8 mouse cellular contexts compared by ENCODE assay signal in genomic region chr3:96487596-96488289, GRCm38 (mm10). TPM values are rescaled to one million over a fixed set of nuclear protein-coding genes. Genes with fewer than 3 reads are reported as not detected.
DNase-seq lines count a peak whose midpoint lies in the region; ATAC-seq and TF ChIP-seq lines count a peak whose summit lies in the region.

No protein-coding gene starts in this region.

- peaks cover 19% of the 10 kb centered on the region for H3K27me3 ChIP-seq in megakaryocyte, embryonic 14.5 days (replicated peaks)
- peaks cover 7% of the 10 kb centered on the region for H3K27me3 ChIP-seq in heart, embryonic 13.5 days (replicated peaks)
- H3K27me3 ChIP-seq in midbrain, embryonic 11.5 days (ENCODE audit: control insufficient read depth, insufficient read depth, low read length) = 0 out of 2 replicates have a peak, but pooled peaks cover 2% of the 10 kb centered on the region
- no peaks in the 10 kb centered on the region for H3K27me3 ChIP-seq in testis, adult 2 months (ENCODE audit: control insufficient read depth, insufficient read depth, low read length)

- H3K9ac ChIP-seq in heart, embryonic 13.5 days = peak overlapping the region; percentile 79
- H3K9ac ChIP-seq in midbrain, embryonic 11.5 days (ENCODE audit: low read length) = peak overlapping the region; percentile 40; the same call in 1 of the 2 replicates

- TF ChIP-seq CTCF in testis, adult 2 months (IDR thresholded peaks at IDR 0.05; ENCODE audit: control insufficient read depth, insufficient read depth, insufficient replicate concordance, low read depth, low read length) = no peak

- H3K4me3 ChIP-seq in megakaryocyte, embryonic 14.5 days (replicated peaks) = peak overlapping the region; percentile 90
- peak overlapping the region; percentile 47 for H3K4me3 ChIP-seq in heart, embryonic 13.5 days
- H3K4me3 ChIP-seq in midbrain, embryonic 11.5 days (ENCODE audit: low read depth, low read length) = peak overlapping the region; percentile 26
- peak overlapping the region; percentile 56 for H3K4me3 ChIP-seq in testis, adult 2 months (ENCODE audit: control insufficient read depth, low read depth, low read length)

- H3K4me2 ChIP-seq in heart, embryonic 13.5 days = peak overlapping the region; percentile 70
- peak overlapping the region; percentile 48 for H3K4me2 ChIP-seq in midbrain, embryonic 11.5 days

- no peaks in the 10 kb centered on the region for H3K9me3 ChIP-seq in megakaryocyte, embryonic 14.5 days
- H3K9me3 ChIP-seq in heart, embryonic 13.5 days = no peaks in the 10 kb centered on the region
- no peaks in the 10 kb centered on the region for H3K9me3 ChIP-seq in midbrain, embryonic 11.5 days (ENCODE audit: control insufficient read depth, low read length)

- no peaks in the 10 kb centered on the region for H3K36me3 ChIP-seq in megakaryocyte, embryonic 14.5 days (replicated peaks; ENCODE audit: low read length)
- H3K36me3 ChIP-seq in heart, embryonic 13.5 days = no peaks in the 10 kb centered on the region
- no peaks in the 10 kb centered on the region for H3K36me3 ChIP-seq in midbrain, embryonic 11.5 days (ENCODE audit: control insufficient read depth, insufficient read depth, low read length)
- no peaks in the 10 kb centered on the region for H3K36me3 ChIP-seq in testis, adult 2 months (ENCODE audit: control insufficient read depth, insufficient read depth, low read length)

- peak; percentile 59 to 71 for DNase-seq in cerebellum, postnatal 25 days
- peak; percentile 23 to 51 for DNase-seq in kidney, postnatal 25 days
- DNase-seq in midbrain, embryonic 11.5 days (ENCODE audit: low spot score, missing footprints) = peak; percentile 92
- no peak for DNase-seq in frontal cortex, postnatal 25 days (ENCODE audit: low spot score in 2 of 2)

- no peak for ATAC-seq in megakaryocyte, adult 5-6 weeks (ENCODE audit: poor library complexity, severe bottlenecking)
- ATAC-seq in heart, embryonic 13.5 days (ENCODE audit: extremely low read depth, insufficient number of reproducible peaks, low FRiP score, low TSS enrichment) = no peak
- ATAC-seq in midbrain, embryonic 11.5 days (ENCODE audit: low FRiP score) = no peak

- WGBS in heart, embryonic 13.5 days = 4% methylated on average over 26 of the region's 26 CpGs
- 5% methylated on average over 26 of the region's 26 CpGs for WGBS in midbrain, embryonic 11.5 days

- TF ChIP-seq POLR2A in testis, adult 2 months (IDR thresholded peaks at IDR 0.05; ENCODE audit: control insufficient read depth, low read depth, low read length) = no peak

- H3K4me1 ChIP-seq in megakaryocyte, embryonic 14.5 days = peaks cover 14% of the 10 kb centered on the region; the same call in 1 of the 2 replicates
- H3K4me1 ChIP-seq in heart, embryonic 13.5 days = peaks cover 18% of the 10 kb centered on the region
- peaks cover 5% of the 10 kb centered on the region; the same call in 1 of the 2 replicates for H3K4me1 ChIP-seq in midbrain, embryonic 11.5 days (ENCODE audit: control insufficient read depth, insufficient read depth, low read length)
- H3K4me1 ChIP-seq in testis, adult 2 months (ENCODE audit: control insufficient read depth, insufficient read depth, low read length) = no peaks in the 10 kb centered on the region; the same call in none of the 2 replicates

- H3K27ac ChIP-seq in heart, embryonic 13.5 days (replicated peaks) = peak overlapping the region; percentile 94
- peak overlapping the region; percentile 54 for H3K27ac ChIP-seq in midbrain, embryonic 11.5 days (ENCODE audit: low read depth, low read length)
- H3K27ac ChIP-seq in testis, adult 2 months (ENCODE audit: control insufficient read depth, insufficient read depth, low read depth, low read length) = peak overlapping the region; percentile 86

RNA-seq across cellular contexts. Expression of gene BC107364, which starts 35.6 kb away (rescaled TPM):
- polyA plus RNA-seq in megakaryocyte, embryonic 14.5 days (2012; ENCODE audit: insufficient read depth, low replicate concordance) = not detected in 2 replicates
- not detected in 2 replicates for total RNA-seq in megakaryocyte, adult 5-6 weeks (2015)
- total RNA-seq in megakaryocyte, adult 5-6 weeks (2017) = not detected in 2 replicates
- polyA plus RNA-seq in heart, embryonic 13.5 days (2015; fragmentation: Nextera tagmentation; extraction: Ambion mirVana) = 0.68 and 0.78 TPM in 2 replicates
- polyA plus RNA-seq in midbrain, embryonic 11.5 days (2014; fragmentation: Nextera tagmentation; extraction: Ambion mirVana) = not detected in 2 replicates
- 4.7 and 5.5 TPM in 2 replicates for polyA plus RNA-seq in testis, adult 2 months (2012; rRNA removed)

RNA-seq across cellular contexts. Expression of gene Hfe2, which starts 37.2 kb away (rescaled TPM):
- polyA plus RNA-seq in megakaryocyte, embryonic 14.5 days (2012; ENCODE audit: insufficient read depth, low replicate concordance) = 21.2 and 30.0 TPM in 2 replicates
- total RNA-seq in megakaryocyte, adult 5-6 weeks (2015) = not detected in 2 replicates
- not detected in 2 replicates for total RNA-seq in megakaryocyte, adult 5-6 weeks (2017)
- polyA plus RNA-seq in heart, embryonic 13.5 days (2015; fragmentation: Nextera tagmentation; extraction: Ambion mirVana) = 7.4 and 7.5 TPM in 2 replicates
- polyA plus RNA-seq in midbrain, embryonic 11.5 days (2014; fragmentation: Nextera tagmentation; extraction: Ambion mirVana) = 1.3 and 1.7 TPM in 2 replicates
- 7.8 and 9.0 TPM in 2 replicates for polyA plus RNA-seq in testis, adult 2 months (2012; rRNA removed)

Comparison
In these comparisons a context has a peak if more than half of its experiments do, and no peak if none do; other contexts are left out.
1. H3K4me3 ChIP-seq: peak in every context shown above with its lines; median percentile 90 in megakaryocyte, embryonic 14.5 days; 56 in testis, adult 2 months; 47 in heart, embryonic 13.5 days; 26 in midbrain, embryonic 11.5 days.
2. DNase-seq: peak in cerebellum, postnatal 25 days (2 of 2), kidney, postnatal 25 days (2 of 2) and midbrain, embryonic 11.5 days (single experiment); none in frontal cortex, postnatal 25 days (0 of 2).
3. Peak in every context shown above with its lines, with median percentiles within 50 percentile points of each other: H3K27ac ChIP-seq.